ENCODE assay signal across 9 mouse cellular contexts in the genomic region with DNA sequence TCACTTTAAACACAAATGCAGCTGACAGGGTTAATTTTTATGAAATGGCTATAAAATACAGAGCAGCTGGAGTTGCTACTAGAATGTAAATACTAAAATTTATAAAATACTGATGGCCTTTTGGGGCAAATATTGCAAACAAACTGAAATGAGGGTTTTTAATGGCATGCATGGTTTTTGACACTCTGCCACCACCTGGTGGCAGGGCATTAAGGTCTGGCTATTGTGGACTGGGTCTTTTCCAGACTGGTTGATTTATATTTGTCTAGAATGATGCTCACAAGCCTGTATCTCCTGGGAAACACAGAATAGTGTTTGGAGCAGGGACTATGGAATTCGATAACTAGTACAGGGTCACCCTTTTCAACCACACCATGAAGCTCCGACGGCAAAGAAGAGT. TPM values are rescaled to one million over a fixed set of nuclear protein-coding genes. Genes with fewer than 3 reads are reported as not detected.
DNase-seq lines count a peak whose midpoint lies in the region; ATAC-seq and TF ChIP-seq lines count a peak whose summit lies in the region.
"Had no signal": no experiment of that assay in that cellular context is flagged by ENCODE, and none has a peak within 500 bp of the region (broad histone marks: within the 10 kb centered on the region; RNA-seq: fewer than 3 reads in every experiment).

No protein-coding gene starts in this region.

- H3K9ac ChIP-seq in heart, embryonic 12.5 days: no peak overlapping the region
- H3K9ac ChIP-seq: hindbrain, embryonic 15.5 days had no signal

- no peak overlapping the region for H3K27ac ChIP-seq in heart, embryonic 12.5 days (ENCODE audit: poor library complexity, severe bottlenecking)
- H3K27ac ChIP-seq in cortical plate, adult 2 months (ENCODE audit: insufficient read depth, low read length): no peak overlapping the region
- H3K27ac ChIP-seq: hindbrain, embryonic 15.5 days had no signal

- H3K9me3 ChIP-seq in heart, embryonic 12.5 days (replicated peaks): no peaks in the 10 kb centered on the region
- H3K9me3 ChIP-seq: hindbrain, embryonic 15.5 days had no signal

- H3K4me1 ChIP-seq in heart, embryonic 12.5 days (replicated peaks): no peaks in the 10 kb centered on the region
- H3K4me1 ChIP-seq in cortical plate, adult 2 months (ENCODE audit: control insufficient read depth, insufficient read depth, low read length): no peaks in the 10 kb centered on the region
- H3K4me1 ChIP-seq: hindbrain, embryonic 15.5 days had no signal

- no peak for ATAC-seq in heart, embryonic 12.5 days (ENCODE audit: insufficient number of reproducible peaks, low FRiP score)
- ATAC-seq in monocyte, adult 5-6 weeks (replicated peaks; ENCODE audit: insufficient number of reproducible peaks, low FRiP score, low TSS enrichment, poor library complexity, severe bottlenecking): no peak

- H3K27me3 ChIP-seq in heart, embryonic 12.5 days (replicated peaks): no peaks in the 10 kb centered on the region
- H3K27me3 ChIP-seq: hindbrain, embryonic 15.5 days had no signal

- WGBS in heart, embryonic 12.5 days: 74% methylated on average over 3 of the region's 3 CpGs

- DNase-seq in heart, postnatal 4 days: peak; percentile 28
- peak; percentile 14 for DNase-seq in urinary bladder, postnatal 14 days (ENCODE audit: low spot score)
- DNase-seq in urinary bladder, adult 2 months (ENCODE audit: low spot score): no peak
- peak; percentile 73 for DNase-seq in naive thymus-derived CD4-positive, alpha-beta T cell, adult 2 months (ENCODE audit: low read depth)
- DNase-seq in neural tube, embryonic 10.5 days (ENCODE audit: extremely low spot score, low spot score): no peak

- H3K4me3 ChIP-seq in heart, embryonic 12.5 days: no peak overlapping the region
- H3K4me3 ChIP-seq in cortical plate, adult 2 months (ENCODE audit: insufficient read depth, low read length): no peak overlapping the region
- H3K4me3 ChIP-seq: hindbrain, embryonic 15.5 days had no signal

- no peak for TF ChIP-seq POLR2A in cortical plate, adult 2 months (IDR thresholded peaks at IDR 0.05; ENCODE audit: extremely low read depth, insufficient read depth, low read length)

- no peak overlapping the region for H3K4me2 ChIP-seq in heart, embryonic 12.5 days
- H3K4me2 ChIP-seq: hindbrain, embryonic 15.5 days had no signal

- TF ChIP-seq CTCF in cortical plate, adult 2 months (IDR thresholded peaks at IDR 0.05; ENCODE audit: extremely low read depth, insufficient read depth, low read length): peak; percentile 61

- no peaks in the 10 kb centered on the region for H3K36me3 ChIP-seq in heart, embryonic 12.5 days
- H3K36me3 ChIP-seq: hindbrain, embryonic 15.5 days had no signal

RNA-seq across cellular contexts. Expression of a gene that starts 32.1 kb away (rescaled TPM):
- 1 to 10 TPM; 9.2 to 9.8 TPM for total RNA-seq in heart, postnatal 4 days (2021)
- 11.4 and 11.9 TPM in 2 replicates for polyA plus RNA-seq in heart, embryonic 12.5 days (2016; fragmentation: Nextera tagmentation; extraction: Ambion mirVana)
- 4.2 TPM in 2 replicates for polyA plus RNA-seq in urinary bladder, adult 2 months (2012; rRNA removed)
- polyA plus RNA-seq in cortical plate, adult 2 months (2012; rRNA removed): 0.79 and 0.94 TPM in 2 replicates
- total RNA-seq in monocyte, adult 5-6 weeks (2017): 5.8 TPM in 1 of 3 replicates, not detected in the others

RNA-seq across cellular contexts. Expression of a gene that starts 50.4 kb away (rescaled TPM):
- not detected for total RNA-seq in heart, postnatal 4 days (2021)
- 0.18 TPM in 1 of 2 replicates, not detected in the other for polyA plus RNA-seq in heart, embryonic 12.5 days (2016; fragmentation: Nextera tagmentation; extraction: Ambion mirVana)
- not detected in 2 replicates for polyA plus RNA-seq in urinary bladder, adult 2 months (2012; rRNA removed)
- polyA plus RNA-seq in cortical plate, adult 2 months (2012; rRNA removed): not detected in 2 replicates
- not detected in 3 replicates for total RNA-seq in monocyte, adult 5-6 weeks (2017)

Comparison
In these comparisons a context has a peak if more than half of its experiments do, and no peak if none do; other contexts are left out.
1. DNase-seq: peak in heart, postnatal 4 days (single experiment), urinary bladder, postnatal 14 days (single experiment) and naive thymus-derived CD4-positive, alpha-beta T cell, adult 2 months (single experiment); none in urinary bladder, adult 2 months (single experiment) and neural tube, embryonic 10.5 days (single experiment).